Mouse (Mus musculus): ENCODE measurements around the gene Xrcc6.

DNA sequence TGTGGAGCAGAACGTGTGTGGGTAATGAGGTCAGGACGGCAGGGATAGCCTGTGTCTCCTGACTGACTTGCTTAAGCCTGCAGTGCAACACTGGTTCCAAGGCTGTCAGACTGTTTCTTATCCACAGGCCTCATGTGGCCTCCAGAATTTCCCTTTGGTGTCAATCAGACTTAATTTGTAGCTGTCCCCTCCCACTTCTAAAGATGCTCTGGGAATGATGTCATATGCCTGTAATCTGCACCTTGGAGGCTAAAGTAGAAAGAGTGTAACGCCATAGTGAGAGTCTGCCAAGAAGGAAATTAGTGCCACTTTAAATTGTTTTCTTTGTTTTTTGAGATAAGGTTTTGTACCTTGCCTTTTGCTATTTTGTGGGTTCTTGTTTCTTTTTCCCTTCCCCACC, 31.7 kb downstream of the Xrcc6 start:
- TF ChIP-seq POLR2A (IDR thresholded peaks at IDR 0.05; ENCODE audit: low read depth, low read length) (no peak), CTCF (IDR thresholded peaks at IDR 0.05; ENCODE audit: extremely low read depth, insufficient read length, insufficient replicate concordance, low read depth, low read length) (no peak)

All from small intestine, adult 2 months (tissue).